Mouse (Mus musculus): ENCODE measurements around the gene Mul1. TPM values are rescaled to one million over a fixed set of nuclear protein-coding genes. Genes with fewer than 3 reads are reported as not detected.
"Not testable (repeated sequence)": the region's sequence is repeated elsewhere in the genome, so short reads cannot be mapped to it uniquely, and the experiment has no call there.

Mul1 gene
- polyA plus RNA-seq, 1 experiment from 2014 or later: 19.2 TPM

DNA sequence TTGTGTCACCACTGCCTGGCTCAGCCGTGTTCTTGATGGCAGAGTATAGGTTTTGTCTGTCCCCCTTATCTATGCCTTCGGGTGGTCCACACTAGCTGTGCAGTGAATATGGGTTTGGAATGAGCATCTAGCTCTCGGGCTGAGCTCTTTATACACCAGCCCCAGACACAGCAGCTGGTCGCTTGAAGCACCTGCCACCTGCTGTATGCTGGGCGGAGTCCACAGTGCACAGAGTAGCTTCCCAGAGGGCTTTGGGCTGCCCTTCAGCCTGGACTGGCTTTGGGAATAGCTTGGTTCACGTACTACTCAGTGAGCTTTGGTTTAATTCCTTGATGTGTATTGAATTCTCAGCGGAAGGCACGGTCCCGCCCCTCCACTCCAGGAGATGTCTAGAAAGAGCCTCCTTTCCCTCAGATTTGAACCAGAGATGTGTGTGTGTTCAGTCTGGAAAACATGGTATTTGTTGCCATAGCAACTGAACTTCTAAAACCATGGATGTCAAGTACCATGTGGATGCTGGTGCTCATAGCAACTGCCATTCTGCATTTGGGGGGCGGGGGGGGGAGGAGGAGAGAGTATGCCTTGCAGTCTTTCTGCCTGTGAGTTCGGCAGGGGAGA, 16.0 kb upstream of the Mul1 start:
- 54% methylated on average over 11 of the region's 11 CpGs for WGBS
- Histone ChIP-seq H3K4me2 (ENCODE audit: low read length) (no peak overlapping the region), H3K27me3 (ENCODE audit: control insufficient read depth, insufficient read depth, low read length) (peaks cover 18% of the 10 kb centered on the region), H3K4me1 (ENCODE audit: control insufficient read depth in 2 of 2, insufficient read depth in 2 of 2, low read length in 2 of 2) (peaks cover 0 to 3% of the 10 kb centered on the region in 2 experiments; a peak in 3 of 4 replicates), H3K27ac (replicated peaks in 1 of 2; ENCODE audit: control insufficient read depth in 1 of 2, insufficient read depth in 1 of 2, low read depth in 2 of 2, low read length in 2 of 2) (no peak overlapping the region), H3K9ac (ENCODE audit: low read length) (no peak overlapping the region), H3K4me3 (ENCODE audit: control insufficient read depth in 1 of 2, insufficient read depth in 1 of 2, low read depth in 1 of 2, low read length in 2 of 2) (no peak overlapping the region), H3K9me3 (ENCODE audit: control insufficient read depth, low read length) (peaks cover 4% of the 10 kb centered on the region; the same call in 1 of the 2 replicates), H3K36me3 (ENCODE audit: control insufficient read depth, insufficient read depth, low read length) (no peaks in the 10 kb centered on the region)
- no peak for ATAC-seq (ENCODE audit: insufficient number of reproducible peaks, insufficient read depth, low FRiP score, low read depth)

DNA sequence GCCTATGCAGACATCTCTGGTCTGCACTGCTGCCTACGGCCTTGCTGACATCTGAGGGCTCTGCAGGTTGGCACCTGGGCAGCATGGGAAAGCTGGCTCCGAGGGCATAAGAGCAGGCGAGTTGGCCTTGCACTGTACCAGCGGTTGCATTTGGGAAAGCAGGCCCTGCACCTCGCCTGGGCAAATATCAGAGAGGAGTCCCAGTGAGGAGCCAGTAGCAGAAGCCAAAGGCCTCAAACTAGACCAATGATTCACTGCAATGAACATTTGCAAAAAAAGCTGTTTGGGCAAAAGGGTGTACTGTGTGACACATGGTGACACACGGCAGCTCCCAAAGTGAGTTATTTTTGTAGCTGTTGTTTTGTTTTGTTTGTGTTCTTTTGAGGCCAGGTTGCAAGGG, 9.4 kb upstream of the Mul1 start:
- H3K27me3 ChIP-seq (ENCODE audit: control insufficient read depth, insufficient read depth, low read length): peaks cover 3% of the 10 kb centered on the region; the same call in 1 of the 2 replicates
- 70% methylated on average over 6 of the region's 6 CpGs for WGBS
- H3K4me1 ChIP-seq (ENCODE audit: control insufficient read depth in 2 of 2, insufficient read depth in 2 of 2, low read length in 2 of 2): no peaks in the 10 kb centered on the region
- no peaks in the 10 kb centered on the region for H3K36me3 ChIP-seq (ENCODE audit: control insufficient read depth, insufficient read depth, low read length)
- H3K9ac ChIP-seq (ENCODE audit: low read length): no peak overlapping the region
- peaks cover 4% of the 10 kb centered on the region; the same call in 1 of the 2 replicates for H3K9me3 ChIP-seq (ENCODE audit: control insufficient read depth, low read length)
- ATAC-seq (ENCODE audit: insufficient number of reproducible peaks, insufficient read depth, low FRiP score, low read depth): no peak
- no peak overlapping the region for H3K4me3 ChIP-seq (ENCODE audit: control insufficient read depth in 1 of 2, insufficient read depth in 1 of 2, low read depth in 1 of 2, low read length in 2 of 2)
- no peak overlapping the region for H3K27ac ChIP-seq (replicated peaks in 1 of 2; ENCODE audit: control insufficient read depth in 1 of 2, insufficient read depth in 1 of 2, low read depth in 2 of 2, low read length in 2 of 2)
- no peak overlapping the region for H3K4me2 ChIP-seq (ENCODE audit: low read length)

DNA sequence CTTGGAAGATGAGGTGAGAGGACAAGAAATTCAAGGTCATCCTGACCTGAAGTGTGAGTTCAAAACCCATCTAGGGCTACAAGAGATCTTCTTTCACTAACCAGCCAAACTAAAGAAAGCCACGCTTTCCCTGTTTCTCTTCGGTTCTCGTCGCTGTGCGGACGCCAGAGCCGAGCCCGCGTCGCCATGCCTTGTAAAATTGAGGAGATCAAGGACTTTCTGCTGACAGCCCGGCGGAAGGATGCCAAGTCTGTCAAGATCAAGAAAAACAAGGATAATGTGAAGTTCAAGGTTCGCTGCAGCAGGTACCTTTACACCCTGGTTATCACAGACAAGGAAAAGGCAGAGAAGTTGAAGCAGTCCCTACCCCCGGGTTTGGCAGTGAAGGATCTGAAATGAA, 8.9 kb upstream of the Mul1 start:
- H3K4me2 ChIP-seq (ENCODE audit: low read length); ATAC-seq (ENCODE audit: insufficient number of reproducible peaks, insufficient read depth, low FRiP score, low read depth); H3K9ac ChIP-seq (ENCODE audit: low read length); H3K27me3 ChIP-seq (ENCODE audit: control insufficient read depth, insufficient read depth, low read length); H3K4me3 ChIP-seq (ENCODE audit: control insufficient read depth in 1 of 2, insufficient read depth in 1 of 2, low read depth in 1 of 2, low read length in 2 of 2); H3K36me3 ChIP-seq (ENCODE audit: control insufficient read depth, insufficient read depth, low read length); H3K4me1 ChIP-seq (ENCODE audit: control insufficient read depth in 2 of 2, insufficient read depth in 2 of 2, low read length in 2 of 2); H3K9me3 ChIP-seq (ENCODE audit: control insufficient read depth, low read length); H3K27ac ChIP-seq (replicated peaks in 1 of 2; ENCODE audit: control insufficient read depth in 1 of 2, insufficient read depth in 1 of 2, low read depth in 2 of 2, low read length in 2 of 2): not testable (repeated sequence)
- WGBS: 84% methylated on average over 14 of the region's 14 CpGs

GRCm38 (mm10) chr4:138426778-138427705, 7.4 kb upstream of the Mul1 start:
- no peak for ATAC-seq (ENCODE audit: insufficient number of reproducible peaks, insufficient read depth, low FRiP score, low read depth)
- H3K9ac ChIP-seq (ENCODE audit: low read length): no peak overlapping the region
- peaks cover 4% of the 10 kb centered on the region; the same call in 1 of the 2 replicates for H3K9me3 ChIP-seq (ENCODE audit: control insufficient read depth, low read length)
- H3K36me3 ChIP-seq (ENCODE audit: control insufficient read depth, insufficient read depth, low read length): no peaks in the 10 kb centered on the region
- peaks cover under 1% of the 10 kb centered on the region; the same call in 1 of the 2 replicates for H3K27me3 ChIP-seq (ENCODE audit: control insufficient read depth, insufficient read depth, low read length)
- no peak overlapping the region for H3K27ac ChIP-seq (replicated peaks in 1 of 2; ENCODE audit: control insufficient read depth in 1 of 2, insufficient read depth in 1 of 2, low read depth in 2 of 2, low read length in 2 of 2)
- no peak overlapping the region for H3K4me3 ChIP-seq (ENCODE audit: control insufficient read depth in 1 of 2, insufficient read depth in 1 of 2, low read depth in 1 of 2, low read length in 2 of 2)
- 38% methylated on average over 22 of the region's 22 CpGs for WGBS
- H3K4me2 ChIP-seq (ENCODE audit: low read length): peak overlapping the region; percentile 16; the same call in 1 of the 2 replicates
- no peaks in the 10 kb centered on the region for H3K4me1 ChIP-seq (ENCODE audit: control insufficient read depth in 2 of 2, insufficient read depth in 2 of 2, low read length in 2 of 2)

- no peaks in the 10 kb centered on the region; a peak in 1 of 4 replicates for H3K4me1 ChIP-seq (ENCODE audit: control insufficient read depth in 2 of 2, insufficient read depth in 2 of 2, low read length in 2 of 2)
- H3K27ac ChIP-seq (replicated peaks in 1 of 2; ENCODE audit: control insufficient read depth in 1 of 2, insufficient read depth in 1 of 2, low read depth in 2 of 2, low read length in 2 of 2): no peak overlapping the region
- H3K27me3 ChIP-seq (ENCODE audit: control insufficient read depth, insufficient read depth, low read length): peaks cover 6% of the 10 kb centered on the region; the same call in 1 of the 2 replicates
- no peak for ATAC-seq (ENCODE audit: insufficient number of reproducible peaks, insufficient read depth, low FRiP score, low read depth)
- no peak overlapping the region for H3K4me3 ChIP-seq (ENCODE audit: control insufficient read depth in 1 of 2, insufficient read depth in 1 of 2, low read depth in 1 of 2, low read length in 2 of 2)
- 40% methylated on average over 3 of the region's 3 CpGs for whole genome bisulfite sequencing
- H3K4me2 ChIP-seq (ENCODE audit: low read length): no peak overlapping the region
- H3K9ac ChIP-seq (ENCODE audit: low read length): no peak overlapping the region
- H3K9me3 ChIP-seq (ENCODE audit: control insufficient read depth, low read length): no peaks in the 10 kb centered on the region
- no peaks in the 10 kb centered on the region for H3K36me3 ChIP-seq (ENCODE audit: control insufficient read depth, insufficient read depth, low read length)
These were observed 4.7 kb upstream of the Mul1 start for GRCm38 (mm10) chr4:138429778-138430177.

DNA sequence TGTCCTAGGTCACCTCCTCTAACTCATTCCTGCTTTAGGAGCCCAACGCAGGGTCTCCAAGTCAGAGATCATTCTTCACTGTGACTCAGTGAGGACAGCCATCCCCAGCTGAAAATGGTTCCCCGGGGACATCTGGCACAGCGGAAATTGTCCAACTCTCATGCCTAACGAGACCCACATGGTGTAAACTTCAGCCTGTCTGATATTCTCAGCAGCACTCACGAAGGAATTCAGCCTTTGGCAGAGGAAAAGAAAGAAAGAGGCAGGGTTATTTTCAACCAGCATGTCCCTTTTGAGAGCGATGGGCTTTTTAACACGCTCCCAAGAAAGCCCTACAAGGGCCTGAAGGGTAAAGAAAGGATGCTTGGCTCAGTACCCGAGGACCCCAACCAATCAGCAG, 3.1 kb upstream of the Mul1 start:
- Histone ChIP-seq H3K4me2 (ENCODE audit: low read length) (no peak overlapping the region), H3K4me1 (ENCODE audit: control insufficient read depth in 2 of 2, insufficient read depth in 2 of 2, low read length in 2 of 2) (peaks cover 4 to 8% of the 10 kb centered on the region in 2 experiments), H3K9ac (ENCODE audit: low read length) (no peak overlapping the region), H3K27me3 (ENCODE audit: control insufficient read depth, insufficient read depth, low read length) (peaks cover 6% of the 10 kb centered on the region; the same call in 1 of the 2 replicates), H3K36me3 (ENCODE audit: control insufficient read depth, insufficient read depth, low read length) (peaks cover 4% of the 10 kb centered on the region; the same call in 1 of the 2 replicates), H3K9me3 (ENCODE audit: control insufficient read depth, low read length) (no peaks in the 10 kb centered on the region), H3K4me3 (ENCODE audit: control insufficient read depth in 1 of 2, insufficient read depth in 1 of 2, low read depth in 1 of 2, low read length in 2 of 2) (no peak overlapping the region), H3K27ac (replicated peaks in 1 of 2; ENCODE audit: control insufficient read depth in 1 of 2, insufficient read depth in 1 of 2, low read depth in 2 of 2, low read length in 2 of 2) (no peak overlapping the region)
- 42% methylated on average over 8 of the region's 8 CpGs for WGBS
- no peak for ATAC-seq (ENCODE audit: insufficient number of reproducible peaks, insufficient read depth, low FRiP score, low read depth)

- Histone ChIP-seq H3K4me3 (ENCODE audit: control insufficient read depth in 1 of 2, insufficient read depth in 1 of 2, low read depth in 1 of 2, low read length in 2 of 2) (no peak overlapping the region), H3K4me2 (ENCODE audit: low read length) (no peak overlapping the region), H3K27me3 (ENCODE audit: control insufficient read depth, insufficient read depth, low read length) (no peaks in the 10 kb centered on the region), H3K27ac (replicated peaks in 1 of 2; ENCODE audit: control insufficient read depth in 1 of 2, insufficient read depth in 1 of 2, low read depth in 2 of 2, low read length in 2 of 2) (no peak overlapping the region), H3K9ac (ENCODE audit: low read length) (no peak overlapping the region), H3K9me3 (ENCODE audit: control insufficient read depth, low read length) (no peaks in the 10 kb centered on the region), H3K4me1 (ENCODE audit: control insufficient read depth in 2 of 2, insufficient read depth in 2 of 2, low read length in 2 of 2) (peaks cover 4 to 8% of the 10 kb centered on the region in 2 experiments), H3K36me3 (ENCODE audit: control insufficient read depth, insufficient read depth, low read length) (peaks cover 60% of the 10 kb centered on the region)
- ATAC-seq (ENCODE audit: insufficient number of reproducible peaks, insufficient read depth, low FRiP score, low read depth): no peak
- WGBS: 67% methylated on average over 3 of the region's 3 CpGs
These were observed 5.6 kb downstream of the Mul1 start for GRCm38 (mm10) chr4:138440062-138440461.
